Mouse (Mus musculus) hindbrain, embryonic 10.5 days (tissue): ENCODE results near the gene Vmn1r119. TPM values are rescaled to one million over a fixed set of nuclear protein-coding genes. Genes with fewer than 3 reads are reported as not detected.
"Not testable (repeated sequence)": the region's sequence is repeated elsewhere in the genome, so short reads cannot be mapped to it uniquely, and the experiment has no call there.

ENCODE experiments used
- DNase-seq: peaks from one replicate; pipeline ENCODE4 v3.0.0-alpha.2; 2017; ENCODE audit warnings: low spot score
- H3K27ac ChIP-seq: fragments of 300-500 bp; sonication (generic); 2 replicates; pipeline ENCODE4 v1.5.1; 2016; ENCODE audit warnings: mild to moderate bottlenecking, moderate library complexity
- H3K27me3 ChIP-seq: fragments of 300-500 bp; sonication (generic); 2 replicates; pipeline ENCODE4 v1.6.1; 2016; ENCODE audit warnings: mild to moderate bottlenecking; ENCODE audit not compliant: poor library complexity, insufficient read depth, severe bottlenecking
- H3K36me3 ChIP-seq: fragments of 300-500 bp; sonication (generic); 2 replicates; pipeline ENCODE4 v1.6.1; 2016; ENCODE audit warnings: mild to moderate bottlenecking, moderate library complexity
- H3K4me1 ChIP-seq: fragments of 300-500 bp; sonication (generic); replicated peaks from 2 replicates; pipeline ENCODE4 v1.6.1; 2016; ENCODE audit warnings: mild to moderate bottlenecking
- H3K4me3 ChIP-seq: fragments of 300-500 bp; sonication (generic); 2 replicates; pipeline ENCODE4 v1.5.1; 2016; ENCODE audit warnings: mild to moderate bottlenecking, moderate library complexity
- H3K9me3 ChIP-seq: fragments of 300-500 bp; sonication (generic); 2 replicates; pipeline ENCODE4 v1.6.1; 2016; ENCODE audit warnings: mild to moderate bottlenecking, moderate library complexity
- WGBS: fragments of 180-500 bp; shearing (Covaris S2); methylation state at CpG from one replicate; pipeline ENCODE4 v1.1.7; 2016; 5-methylcytosine and 5-hydroxymethylcytosine counted together
- polyA plus RNA-seq: library from polyadenylated mRNA; unstranded; fragments of >200 nt; fragmentation: Nextera tagmentation; extraction: Ambion mirVana; gene quantifications from 2 replicates; pipeline ENCODE4 v1.2.1, GENCODE M21; 2016

The Vmn1r119 gene
- not detected in 2 replicates for polyA plus RNA-seq

- no CpG with 5 or more reads among the region's 2 CpGs for WGBS
Observed at GRCm38 (mm10) chr7:21012355-21012754, at the start of gene Vmn1r119. Gene Vmn1r119 (minus strand): TSS chr7:21012455.

DNA sequence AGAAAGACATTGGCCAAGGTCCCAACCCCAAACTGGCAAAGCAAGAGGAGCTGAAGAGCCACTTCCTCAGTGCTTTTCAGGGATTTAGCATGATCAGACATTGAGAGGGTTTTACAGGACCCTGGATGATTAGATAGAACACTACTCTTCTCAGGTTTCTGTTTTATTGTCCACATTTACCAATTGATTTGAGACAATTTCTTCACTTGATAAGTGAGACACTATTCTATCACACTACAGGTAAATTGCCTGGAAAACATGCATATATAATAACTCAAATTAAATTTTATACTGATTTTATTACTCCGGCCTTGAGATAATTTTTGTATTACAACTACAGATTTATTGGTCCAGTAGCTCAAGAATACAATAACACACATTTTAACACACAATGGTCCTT is 41.4 kb upstream of the Vmn1r119 start, which contains the start of gene Vmn1r120:
TSS of gene Vmn1r120 (minus strand) at position 101 of the 400 bp plus-strand sequence.
- DNase-seq, H3K36me3 ChIP-seq, H3K27me3 ChIP-seq, H3K4me3 ChIP-seq, H3K4me1 ChIP-seq, H3K9me3 ChIP-seq, H3K27ac ChIP-seq: not testable (repeated sequence)
- WGBS = 95% methylated on average over 1 of the region's 1 CpGs

More at GRCm38 (mm10) chr7:21012355-21012754, at the start of gene Vmn1r119:
- not testable (repeated sequence) for H3K4me3 ChIP-seq, H3K27ac ChIP-seq, H3K4me1 ChIP-seq, H3K36me3 ChIP-seq, DNase-seq, H3K27me3 ChIP-seq, H3K9me3 ChIP-seq

Other genes starting within 250 kb of the Vmn1r119 start
- not detected in 2 replicates for gene Vmn1r112, start 241.3 kb downstream of the Vmn1r119 start, polyA plus RNA-seq
- not detected in 2 replicates for gene Vmn1r113, start 225.2 kb downstream of the Vmn1r119 start, polyA plus RNA-seq
- gene Vmn1r114, start 200.3 kb downstream of the Vmn1r119 start, polyA plus RNA-seq = not detected in 2 replicates
- not detected in 2 replicates for gene Vmn1r115, start 167.5 kb downstream of the Vmn1r119 start, polyA plus RNA-seq
- not detected in 2 replicates for gene Vmn1r116, start 140.2 kb downstream of the Vmn1r119 start, polyA plus RNA-seq
- not detected in 2 replicates for gene Vmn1r117, start 128.3 kb downstream of the Vmn1r119 start, polyA plus RNA-seq
- gene Vmn1r118, start 100.1 kb downstream of the Vmn1r119 start, polyA plus RNA-seq = not detected in 2 replicates
- gene Vmn1r120, start 41.3 kb upstream of the Vmn1r119 start, polyA plus RNA-seq = not detected in 2 replicates
- not detected in 2 replicates for gene Vmn1r121, start 86.1 kb upstream of the Vmn1r119 start, polyA plus RNA-seq
- gene Vmn1r122, start 121.7 kb upstream of the Vmn1r119 start, polyA plus RNA-seq = not detected in 2 replicates
- not detected in 2 replicates for gene Vmn1r123, start 149.7 kb upstream of the Vmn1r119 start, polyA plus RNA-seq
- gene Gm5157, start 178.0 kb upstream of the Vmn1r119 start, polyA plus RNA-seq = not detected in 2 replicates
- not detected in 2 replicates for gene Vmn1r124, start 248.2 kb upstream of the Vmn1r119 start, polyA plus RNA-seq